In the genomic region with DNA sequence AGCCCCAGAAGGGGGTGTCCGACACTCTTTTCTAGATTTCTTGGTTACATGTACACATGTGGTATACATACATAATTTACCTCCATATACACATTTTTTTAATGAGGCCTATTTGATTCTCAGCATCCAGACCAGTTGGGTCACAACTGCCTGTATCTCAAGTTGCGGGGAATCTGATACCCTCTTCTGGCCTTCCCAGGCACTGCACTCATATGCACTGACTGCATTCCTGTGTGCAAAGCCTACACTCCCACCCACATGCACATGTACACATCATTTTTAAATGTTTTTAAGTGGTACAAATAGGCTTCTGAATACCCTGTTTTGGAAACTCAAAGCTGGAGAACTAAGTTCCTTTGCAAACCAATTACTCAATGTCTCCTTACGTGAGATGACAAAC, we compare ENCODE assay signal across 15 mouse cellular contexts. TPM values are rescaled to one million over a fixed set of nuclear protein-coding genes. Genes with fewer than 3 reads are reported as not detected.
DNase-seq lines count a peak whose midpoint lies in the region; TF ChIP-seq lines count a peak whose summit lies in the region.
"Had no signal": no experiment of that assay in that cellular context is flagged by ENCODE, and none has a peak within 500 bp of the region (broad histone marks: within the 10 kb centered on the region; RNA-seq: fewer than 3 reads in every experiment).

No protein-coding gene starts in this region.

- no peaks in the 10 kb centered on the region for H3K27me3 ChIP-seq in E14TG2a.4 (ENCODE audit: insufficient read depth, low read length)
- H3K27me3 ChIP-seq: liver, embryonic 15.5 days; neural tube, embryonic 12.5 days had no signal

- H3K36me3 ChIP-seq in E14TG2a.4 (ENCODE audit: insufficient read depth, low read length): no peaks in the 10 kb centered on the region
- H3K36me3 ChIP-seq: limb, embryonic 12.5 days; liver, embryonic 15.5 days; neural tube, embryonic 12.5 days had no signal

- H3K9me3 ChIP-seq in E14TG2a.4 (ENCODE audit: low read length): no peaks in the 10 kb centered on the region
- H3K9me3 ChIP-seq: limb, embryonic 12.5 days; liver, embryonic 15.5 days; neural tube, embryonic 12.5 days had no signal

- H3K4me3 ChIP-seq in layer of hippocampus, adult 2 months: no peak overlapping the region
- H3K4me3 ChIP-seq in E14TG2a.4 (replicated peaks; ENCODE audit: low read length): no peak overlapping the region
- H3K4me3 ChIP-seq: limb, embryonic 12.5 days; liver, embryonic 15.5 days; neural tube, embryonic 12.5 days had no signal

- TF ChIP-seq CTCF in layer of hippocampus, adult 2 months (conservative IDR thresholded peaks at IDR 0.05): peak; percentile 55
- peak; percentile 35 for TF ChIP-seq CTCF in E14TG2a.4 (conservative IDR thresholded peaks at IDR 0.05; ENCODE audit: low read length)

- no peaks in the 10 kb centered on the region for H3K4me1 ChIP-seq in E14TG2a.4 (replicated peaks; ENCODE audit: low read depth, low read length)
- H3K4me1 ChIP-seq: limb, embryonic 12.5 days; liver, embryonic 15.5 days; neural tube, embryonic 12.5 days had no signal

- DNase-seq in layer of hippocampus, adult 2 months (ENCODE audit: low spot score in 2 of 2): no peak
- no peak for DNase-seq in layer of hippocampus, adult 9-11 months
- peak; percentile 5 for DNase-seq in 3T3-L1 (ENCODE audit: low read depth, low spot score)
- peak; percentile 13 for DNase-seq in induced T-regulatory cell, adult 2 months (ENCODE audit: low read depth)
- no peak for DNase-seq in adrenal gland, postnatal 14 days
- DNase-seq in ovary, adult 18-20 months (ENCODE audit: low spot score): no peak
- DNase-seq: cerebellum, postnatal 10 days; heart, postnatal 10 days; kidney, adult 8-10 months; right cerebral cortex, postnatal 4 days had no signal

- H3K27ac ChIP-seq in layer of hippocampus, adult 2 months: no peak overlapping the region
- H3K27ac ChIP-seq: hindbrain, embryonic 14.5 days; limb, embryonic 12.5 days; liver, embryonic 15.5 days; neural tube, embryonic 12.5 days had no signal

RNA-seq across cellular contexts. Expression of a gene that starts 54.8 kb away (rescaled TPM):
- 100 to 1,000 TPM; 664 to 679 TPM for total RNA-seq in layer of hippocampus, adult 2 months (2021)
- 10.4 and 14.0 TPM in 2 replicates for total RNA-seq in adrenal gland, postnatal 14 days (2021)

Comparison
In these comparisons a context has a peak if more than half of its experiments do, and no peak if none do; other contexts are left out.
1. DNase-seq: peak in 3T3-L1 (single experiment) and induced T-regulatory cell, adult 2 months (single experiment); none in layer of hippocampus, adult 2 months (0 of 2), layer of hippocampus, adult 9-11 months (single experiment), adrenal gland, postnatal 14 days (single experiment) and ovary, adult 18-20 months (single experiment).
2. RNA of a gene that starts 54.8 kb away (total RNA-seq): 664 to 679 TPM in layer of hippocampus, adult 2 months; 10.4 to 14.0 TPM in adrenal gland, postnatal 14 days; every median in the first group is over 10 times any median in the second.